ENCODE assay signal across 10 mouse cellular contexts in genomic region chr16:45877171-45877570, GRCm38 (mm10).
DNase-seq lines count a peak whose midpoint lies in the region; TF ChIP-seq lines count a peak whose summit lies in the region.
"Had no signal": no experiment of that assay in that cellular context is flagged by ENCODE, and none has a peak within 500 bp of the region (broad histone marks: within the 10 kb centered on the region; RNA-seq: fewer than 3 reads in every experiment).

No protein-coding gene starts in this region.

- H3K4me3 ChIP-seq in kidney, adult 2 months (ENCODE audit: insufficient read depth, low read depth, low read length) = no peak overlapping the region
- H3K4me3 ChIP-seq: megakaryocyte, embryonic 14.5 days had no signal

- peaks cover 13% of the 10 kb centered on the region for H3K4me1 ChIP-seq in kidney, adult 2 months (ENCODE audit: control insufficient read depth, insufficient read depth, low read length)
- H3K4me1 ChIP-seq: megakaryocyte, embryonic 14.5 days had no signal

- H3K27ac ChIP-seq in kidney, adult 2 months (ENCODE audit: insufficient read depth, low read depth, low read length) = no peak overlapping the region

- no peak for TF ChIP-seq CTCF in kidney, adult 2 months (conservative IDR thresholded peaks at IDR 0.05; ENCODE audit: insufficient read depth, insufficient read length, low read depth, low read length)

- WGBS in kidney, adult 2 months = 42% methylated on average over 5 of the region's 5 CpGs

- H3K27me3 ChIP-seq in kidney, adult 2 months (replicated peaks; ENCODE audit: control insufficient read depth, insufficient read depth, low read length) = no peaks in the 10 kb centered on the region
- H3K27me3 ChIP-seq: megakaryocyte, embryonic 14.5 days had no signal

- no peaks in the 10 kb centered on the region for H3K36me3 ChIP-seq in kidney, adult 2 months (ENCODE audit: control insufficient read depth, insufficient read depth, low read length)

- peak; percentile 52 for DNase-seq in kidney, adult 2 months
- no peak for DNase-seq in kidney, adult 18-20 months
- DNase-seq in brain, adult 2 months (ENCODE audit: low read depth, low spot score) = peak; percentile 59
- DNase-seq in kidney, adult 9 months = peak; percentile 50
- peak; percentile 21 for DNase-seq in lung, postnatal 25 days (ENCODE audit: low spot score)
- no peak for DNase-seq in ovary, postnatal 14 days (ENCODE audit: low spot score)
- no peak for DNase-seq in liver
- DNase-seq: adrenal gland, postnatal 10 days; cerebellum, adult 9-11 months had no signal

- TF ChIP-seq POLR2A in kidney, adult 2 months (IDR thresholded peaks at IDR 0.05; ENCODE audit: low read depth, low read length) = no peak

Comparison
In these comparisons a context has a peak if more than half of its experiments do, and no peak if none do; other contexts are left out.
1. DNase-seq: peak in kidney, adult 2 months (single experiment), brain, adult 2 months (single experiment), kidney, adult 9 months (single experiment) and lung, postnatal 25 days (single experiment); none in kidney, adult 18-20 months (single experiment), ovary, postnatal 14 days (single experiment) and liver (single experiment).